Mouse (Mus musculus) thymus, postnatal 10 days (tissue): ENCODE results near the gene Slitrk6.

ENCODE experiments used
- DNase-seq, 2 experiments: peaks; one replicate each; pipeline ENCODE4 v3.0.0; 2021; ENCODE audit warnings: low spot score in 2 of 2

Slitrk6 gene

GRCm38 (mm10) chr14:110754484-110755307 is at the start of gene Slitrk6:
Gene Slitrk6 (minus strand): TSS chr14:110755149.
- DNase-seq: no peak

GRCm38 (mm10) chr14:110777546-110777945 is 22.6 kb upstream of the Slitrk6 start:
- no peak for DNase-seq

DNA sequence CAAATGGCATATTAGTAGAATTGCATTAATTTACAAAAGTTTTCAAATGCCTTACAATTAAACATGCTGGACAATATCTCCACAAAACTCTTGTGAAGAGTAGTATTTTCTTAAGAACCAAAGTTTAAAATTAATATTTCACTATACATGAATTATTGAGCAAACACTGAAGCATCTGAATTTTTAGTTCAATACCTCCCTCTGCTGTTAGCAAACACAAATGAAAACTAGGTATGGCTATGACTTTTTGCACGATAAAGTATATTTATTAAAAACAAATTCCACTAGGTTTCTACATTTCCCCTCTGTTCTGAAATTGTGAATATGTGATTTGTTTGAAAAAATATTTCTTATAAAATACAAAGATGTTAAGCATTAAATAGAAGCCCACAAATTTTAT is 15.7 kb upstream of the Slitrk6 start:
- no peak for DNase-seq

DNA sequence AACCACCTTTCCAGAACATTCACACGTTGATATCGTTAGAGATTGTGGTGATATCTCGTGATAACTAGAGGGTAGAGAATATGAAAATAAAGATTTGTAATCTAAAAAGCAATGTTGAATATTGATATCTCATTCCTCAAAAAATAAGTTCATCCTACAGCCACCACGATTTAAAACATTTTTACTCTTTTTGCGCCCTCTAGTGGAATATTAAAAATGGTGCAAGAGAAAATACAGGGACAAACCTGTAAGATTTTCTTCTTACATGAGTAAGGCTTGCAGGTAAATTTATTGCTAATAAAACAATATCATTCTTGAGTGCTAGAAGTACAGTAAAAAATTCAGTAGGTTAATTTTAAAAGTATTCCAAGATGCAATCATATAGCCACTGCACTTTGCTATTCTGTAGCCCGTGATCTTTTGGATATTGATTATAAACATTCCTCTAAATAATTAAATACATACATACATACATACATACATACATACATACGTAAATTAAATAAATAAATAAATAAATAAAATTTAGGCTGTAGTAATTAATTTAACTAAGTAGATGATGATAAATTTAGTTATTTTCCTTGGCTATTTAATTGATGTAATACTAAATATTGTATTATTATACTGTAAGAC is 7.8 kb upstream of the Slitrk6 start:
- DNase-seq: no peak

- no peak for DNase-seq
Measured at GRCm38 (mm10) chr14:110760909-110761308, 6.0 kb upstream of the Slitrk6 start.

- no peak for DNase-seq
Measured at GRCm38 (mm10) chr14:110755308-110755650, 330 bp upstream of the Slitrk6 start.

DNA sequence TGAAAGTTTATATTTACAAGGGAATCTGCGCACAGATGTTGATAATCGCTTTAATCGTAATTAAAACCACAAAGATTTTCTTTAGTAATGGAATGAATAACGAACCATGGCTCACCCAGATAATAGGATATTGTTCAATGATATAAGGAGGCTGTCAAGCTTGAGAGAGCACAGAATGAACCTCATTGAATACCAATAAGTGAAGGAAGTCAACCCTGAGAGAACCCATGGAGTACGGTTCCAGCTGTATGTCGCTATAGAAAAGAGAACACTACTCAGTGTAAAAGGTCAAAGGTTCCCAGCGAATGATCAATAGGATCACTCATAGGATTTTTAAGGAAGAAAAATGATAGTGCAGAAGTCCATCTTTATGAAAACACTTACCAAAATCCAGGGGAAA is 15.1 kb downstream of the Slitrk6 start:
- no peak for DNase-seq

DNA sequence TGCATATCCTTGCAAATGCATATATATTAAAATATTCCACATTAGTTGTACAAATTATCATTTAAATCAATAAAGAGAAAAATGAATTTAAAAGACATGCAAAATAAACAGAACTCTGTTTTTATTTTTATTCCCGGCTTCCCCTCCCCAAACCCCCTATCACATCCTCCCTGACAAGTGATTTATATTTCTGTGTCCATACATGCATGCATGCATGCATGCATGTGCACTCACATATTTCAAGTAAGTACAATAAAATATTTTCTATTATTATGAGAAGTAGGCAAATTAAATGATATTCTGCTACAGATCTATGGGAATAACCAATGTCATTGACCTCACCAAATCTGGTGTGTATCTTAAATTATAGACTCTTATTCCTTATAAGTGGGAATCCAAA is 15.6 kb downstream of the Slitrk6 start:
- DNase-seq: no peak

GRCm38 (mm10) chr14:110728344-110728910 is 26.5 kb downstream of the Slitrk6 start:
- no peak for DNase-seq

DNA sequence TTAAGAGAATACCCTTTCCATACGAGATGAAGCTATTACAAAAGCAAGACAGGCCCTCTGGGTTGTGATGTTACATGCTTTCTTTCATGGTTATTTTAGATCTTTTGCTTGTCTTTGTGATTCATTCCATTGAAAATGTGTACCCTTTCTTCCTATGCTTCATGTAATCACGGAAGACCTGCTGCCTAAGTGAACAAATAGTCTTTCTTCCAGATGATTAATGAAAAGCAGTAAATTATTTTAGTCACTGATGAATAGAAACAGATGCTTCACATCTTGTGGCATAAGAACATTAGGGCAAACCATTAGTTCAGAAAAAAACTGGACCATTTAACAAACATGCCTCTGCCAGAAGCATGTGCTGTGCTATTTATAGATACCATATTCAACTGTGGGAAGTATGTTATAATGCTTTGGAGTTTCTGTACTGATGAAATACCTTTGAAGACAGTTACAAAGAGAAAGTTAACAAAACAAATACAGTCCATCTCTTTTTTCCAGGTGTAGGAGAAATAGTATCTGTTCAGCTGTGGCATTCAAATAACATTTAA is 30.8 kb downstream of the Slitrk6 start:
- DNase-seq: no peak
